Mouse (Mus musculus) left cerebral cortex, postnatal 14 days (tissue): ENCODE results near the gene Cfdp1. TPM values are rescaled to one million over a fixed set of nuclear protein-coding genes. Genes with fewer than 3 reads are reported as not detected.

Experiments
- DNase-seq, 2 experiments: peaks; one replicate each; pipeline ENCODE4 v3.0.0; 2021 to 2022; ENCODE audit warnings: low spot score in 2 of 2, mixed read lengths in 1 of 2
- intact Hi-C: fragments of 180-260 bp; cut with DNase I; formaldehyde crosslinking; loops from one replicate; pipeline ENCODE4 v1.15.1; 2025
- long read RNA-seq, 2 experiments: library from polyadenylated mRNA; stranded (forward); transcript quantifications; one replicate each; pipeline ENCODE4 v2.0.0; 2021
- total RNA-seq, 2 experiments: library from RNA; stranded (reverse); gene quantifications; 2 replicates each; pipeline ENCODE4 v1.2.3; 2021

The Cfdp1 gene
- 10 to 100 TPM; 79.4 to 83.6 TPM for total RNA-seq
- long read RNA-seq, experiment 1, transcript Cfdp1-201 (7 exons, 1,178 nt), result major isoform, 111 of 121 reads
- long read RNA-seq, experiment 1, partial matches to known transcripts, result 5 of 121 reads
- long read RNA-seq, experiment 1, other reads (novel, unspliced or antisense), result 5 of 121 reads
- long read RNA-seq, experiment 2, transcript Cfdp1-201 (7 exons, 1,178 nt), result major isoform, 87 of 95 reads
- long read RNA-seq, experiment 2, partial matches to known transcripts, result 1 of 95 reads
- long read RNA-seq, experiment 2, other reads (novel, unspliced or antisense), result 7 of 95 reads

- DNase-seq, result peak; percentile 97
Observed at GRCm38 (mm10) chr8:111853861-111854501, at the start of gene Cfdp1. TSS of gene Cfdp1 (minus strand) at chr8:111854291.

GRCm38 (mm10) chr8:111902080-111902479, 48.0 kb upstream of the Cfdp1 start:
- no peak for DNase-seq
- intact Hi-C loops, result no loop called here

More at GRCm38 (mm10) chr8:111853861-111854501, at the start of gene Cfdp1:
- intact Hi-C loops, result no loop called here

- intact Hi-C loops, result no loop called here
- DNase-seq, result no peak
Observed at GRCm38 (mm10) chr8:111898586-111898985, 44.5 kb upstream of the Cfdp1 start.

- DNase-seq, result no peak
- intact Hi-C loops, result no loop called here
Observed at GRCm38 (mm10) chr8:111894955-111895354, 40.9 kb upstream of the Cfdp1 start.

- no peak for DNase-seq
- intact Hi-C loops, result no loop called here
Observed at GRCm38 (mm10) chr8:111892615-111893014, 38.5 kb upstream of the Cfdp1 start.

GRCm38 (mm10) chr8:111891983-111892382, 37.9 kb upstream of the Cfdp1 start:
- intact Hi-C loops, result no loop called here
- no peak for DNase-seq

GRCm38 (mm10) chr8:111890911-111891303, 36.8 kb upstream of the Cfdp1 start:
- no peak for DNase-seq
- intact Hi-C loops, result no loop called here

- DNase-seq, result no peak
- intact Hi-C loops, result no loop called here
Observed at GRCm38 (mm10) chr8:111889931-111890910, 36.1 kb upstream of the Cfdp1 start.

- DNase-seq, result no peak
- intact Hi-C loops, result no loop called here
Observed at GRCm38 (mm10) chr8:111888091-111888650, 34.1 kb upstream of the Cfdp1 start.

GRCm38 (mm10) chr8:111887479-111887878, 33.4 kb upstream of the Cfdp1 start:
- DNase-seq, result no peak
- intact Hi-C loops, result no loop called here

GRCm38 (mm10) chr8:111883615-111884014, 29.5 kb upstream of the Cfdp1 start:
- no peak for DNase-seq
- intact Hi-C loops, result no loop called here

- DNase-seq, result peak in 1 of 2 experiments; percentile 20
- intact Hi-C loops, result no loop called here
Observed at GRCm38 (mm10) chr8:111881591-111881990, 27.5 kb upstream of the Cfdp1 start.

GRCm38 (mm10) chr8:111877711-111878110, 23.6 kb upstream of the Cfdp1 start:
- DNase-seq, result no peak
- intact Hi-C loops, result loop anchor here (10.0 kb wide), 1 partner anchor 117 kb away; the partner anchor contains the start of gene Adat1

GRCm38 (mm10) chr8:111876355-111876948, 22.4 kb upstream of the Cfdp1 start, which contains the start of gene Tmem170:
TSS of gene Tmem170 (minus strand) at chr8:111876750.
- peak; percentile 98 to 99 for DNase-seq
- intact Hi-C loops, result loop anchor here (10.0 kb wide), 1 partner anchor 118 kb away; the partner anchor contains the start of gene Adat1

- intact Hi-C loops, result loop anchor here (10.0 kb wide), 1 partner anchor 119 kb away; the partner anchor contains the start of gene Adat1
Observed at GRCm38 (mm10) chr8:111875758-111876157, 21.7 kb upstream of the Cfdp1 start.

GRCm38 (mm10) chr8:111871278-111871677, 17.2 kb upstream of the Cfdp1 start:
- intact Hi-C loops, result loop anchor here (10.0 kb wide), 1 partner anchor 124 kb away; the partner anchor contains the start of gene Adat1
- DNase-seq, result no peak

More at GRCm38 (mm10) chr8:111875758-111876157, 21.7 kb upstream of the Cfdp1 start:
- no peak for DNase-seq

GRCm38 (mm10) chr8:111870379-111870778, 16.3 kb upstream of the Cfdp1 start:
- DNase-seq, result no peak
- intact Hi-C loops, result loop anchor here (10.0 kb wide), 1 partner anchor 124 kb away; the partner anchor contains the start of gene Adat1

GRCm38 (mm10) chr8:111868664-111869063, 14.6 kb upstream of the Cfdp1 start:
- no peak for DNase-seq
- intact Hi-C loops, result no loop called here

GRCm38 (mm10) chr8:111865857-111866256, 11.8 kb upstream of the Cfdp1 start:
- peak in 1 of 2 experiments; percentile 15 for DNase-seq
- intact Hi-C loops, result no loop called here
